Mouse (Mus musculus) left cerebral cortex, postnatal 36 days (tissue): ENCODE measurements at regions not wholly inside any gene's neighbourhood (a gene's known extent, or its start where the extent isn't known, plus 50 kb on each side); places are given as distances from the start of the nearest gene placed in this dataset.
A peak's percentile ranks its signal among the peaks of the same experiment; 100 is the strongest.

Experiments used
- DNase-seq, 2 experiments: peaks; one replicate each; pipeline ENCODE4 v3.0.0; 2021 to 2022; ENCODE audit warnings: low spot score in 2 of 2, mixed read lengths in 1 of 2
- intact Hi-C: fragments of 180-260 bp; cut with DNase I; formaldehyde crosslinking; loops from one replicate; pipeline ENCODE4 v1.15.1; 2025

- no peak for DNase-seq
- intact Hi-C loops, result no loop called here
These were observed 233.0 kb upstream of the Kdm8 start for GRCm38 (mm10) chr7:125211346-125211973.

- intact Hi-C loops, result no loop called here
- no peak for DNase-seq
These were observed 230.4 kb upstream of the Kdm8 start for GRCm38 (mm10) chr7:125214036-125214435.

DNA sequence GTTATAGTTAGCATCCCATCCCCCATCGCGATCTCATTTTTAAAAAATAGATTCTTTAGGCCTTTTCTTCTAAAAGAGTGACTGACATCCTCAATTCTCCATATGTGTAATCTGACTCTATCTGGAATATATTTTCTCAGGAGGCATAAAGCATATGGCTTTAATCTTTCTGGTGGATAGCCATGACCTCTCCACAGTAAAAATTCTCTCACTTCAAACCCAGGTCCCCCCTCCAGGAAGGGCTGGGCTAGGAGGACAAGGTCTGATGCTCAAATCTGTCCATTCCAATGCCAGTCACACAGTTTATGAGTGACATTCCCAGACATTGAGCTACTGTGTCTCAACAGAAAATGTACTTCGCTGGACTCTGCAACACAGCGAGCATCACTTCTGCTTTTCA is 226.8 kb upstream of the Kdm8 start:
- intact Hi-C loops, result no loop called here
- DNase-seq, result no peak

- DNase-seq, result no peak
- intact Hi-C loops, result no loop called here
These were observed 221.8 kb upstream of the Kdm8 start for GRCm38 (mm10) chr7:125222684-125223083.

GRCm38 (mm10) chr7:125234911-125235310 is 209.6 kb upstream of the Kdm8 start:
- intact Hi-C loops, result no loop called here
- no peak for DNase-seq

- intact Hi-C loops, result no loop called here
- DNase-seq, result no peak
These were observed 207.4 kb upstream of the Kdm8 start for GRCm38 (mm10) chr7:125237026-125237425.

GRCm38 (mm10) chr7:125243021-125243420 is 201.5 kb upstream of the Kdm8 start:
- intact Hi-C loops, result no loop called here
- DNase-seq, result no peak

- DNase-seq, result no peak
- intact Hi-C loops, result no loop called here
These were observed 196.1 kb upstream of the Kdm8 start for GRCm38 (mm10) chr7:125248386-125248785.

- no peak for DNase-seq
- intact Hi-C loops, result no loop called here
These were observed 194.1 kb upstream of the Kdm8 start for GRCm38 (mm10) chr7:125250385-125250784.

DNA sequence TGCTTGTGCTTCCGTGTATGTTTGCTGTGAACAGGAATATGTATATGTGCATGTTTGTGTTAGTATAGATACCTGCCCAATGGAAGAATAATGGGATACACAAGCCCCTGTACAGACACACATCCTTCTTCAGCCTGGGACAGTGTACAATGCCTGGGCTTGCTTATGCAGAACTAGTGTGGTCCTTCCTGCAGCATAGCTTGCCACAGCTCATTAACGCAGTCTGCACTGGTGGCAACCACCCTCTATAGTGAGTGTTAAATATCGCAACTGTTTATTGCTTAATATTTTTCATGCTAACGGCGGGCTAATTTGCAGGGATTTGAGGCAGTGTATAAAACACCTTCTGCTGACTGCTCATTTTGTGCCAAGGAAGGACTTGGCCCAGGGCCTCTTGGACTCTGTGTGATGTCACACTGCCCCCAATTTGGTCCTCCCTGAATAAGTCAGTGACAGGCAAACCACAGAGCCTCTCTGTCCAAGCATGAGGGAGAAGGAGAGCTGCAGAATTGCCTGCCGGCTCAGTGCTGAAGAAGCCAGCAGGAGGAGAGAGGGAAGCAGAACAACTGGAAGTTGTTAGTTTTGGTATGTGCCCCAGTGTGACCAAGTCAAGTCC is 193.4 kb upstream of the Kdm8 start:
- no peak for DNase-seq
- intact Hi-C loops, result no loop called here

DNA sequence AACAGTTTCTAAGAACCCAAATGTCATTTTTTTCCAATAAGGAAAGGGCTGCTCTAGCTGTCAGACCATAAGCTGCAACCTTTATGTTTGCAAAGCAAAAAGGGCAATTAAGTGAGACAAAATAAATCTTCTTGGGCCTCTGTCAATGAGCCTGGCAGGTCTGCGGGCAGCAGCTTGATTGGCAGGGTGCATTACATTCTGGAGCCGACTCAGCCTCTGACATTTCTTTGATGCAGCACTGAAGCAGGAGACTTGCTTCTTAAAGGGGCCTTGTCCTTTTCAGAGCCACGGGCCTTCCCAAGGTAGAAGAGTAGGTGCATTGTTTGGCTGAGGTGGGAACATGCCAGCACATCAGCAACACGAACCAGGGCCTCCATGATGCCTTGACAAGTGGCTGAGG is 190.2 kb upstream of the Kdm8 start:
- no peak for DNase-seq
- intact Hi-C loops, result no loop called here

DNA sequence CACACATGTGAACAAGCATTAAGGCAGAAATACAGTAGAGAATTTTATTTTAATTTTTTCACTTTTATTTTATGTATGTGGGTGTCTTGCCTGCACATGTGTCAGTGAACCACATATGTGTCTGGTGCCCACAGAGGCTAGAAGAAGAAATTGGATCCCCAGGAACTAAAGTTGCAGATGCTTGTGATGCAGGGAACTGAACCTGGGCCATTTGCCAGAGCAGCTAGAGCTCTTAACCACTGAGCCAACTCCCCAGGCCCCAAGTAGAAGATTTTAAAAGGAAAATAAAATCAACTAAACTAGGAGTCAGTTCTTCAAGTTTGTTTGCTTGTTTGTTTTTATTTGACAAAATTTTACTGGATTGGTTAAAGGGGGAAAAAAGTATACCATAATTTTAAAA is 185.5 kb upstream of the Kdm8 start:
- DNase-seq, result no peak
- intact Hi-C loops, result no loop called here

DNA sequence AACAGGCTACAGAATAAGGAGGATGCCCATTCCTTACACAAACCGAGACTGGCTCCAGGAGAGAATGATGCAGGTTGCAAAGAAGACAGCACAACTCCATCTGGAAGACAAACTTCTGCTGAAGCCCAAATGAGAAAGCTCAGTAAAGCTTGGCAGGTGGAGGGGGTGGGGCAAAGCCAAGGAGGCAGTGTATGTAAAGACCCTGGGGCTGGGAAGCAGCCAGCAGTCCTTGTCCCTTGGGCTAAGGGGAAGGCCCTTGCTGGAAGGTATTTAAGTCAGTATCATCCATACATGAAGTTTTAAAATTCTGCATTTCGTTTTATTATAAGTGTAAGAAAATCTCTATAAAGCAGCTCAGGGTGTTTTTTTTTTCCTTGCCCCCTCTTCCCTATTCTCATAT is 182.3 kb upstream of the Kdm8 start:
- intact Hi-C loops, result no loop called here
- no peak for DNase-seq

- intact Hi-C loops, result no loop called here
- no peak for DNase-seq
These were observed 181.7 kb upstream of the Kdm8 start for GRCm38 (mm10) chr7:125262672-125263365.

GRCm38 (mm10) chr7:125263756-125264155 is 180.7 kb upstream of the Kdm8 start:
- no peak for DNase-seq
- intact Hi-C loops, result no loop called here

DNA sequence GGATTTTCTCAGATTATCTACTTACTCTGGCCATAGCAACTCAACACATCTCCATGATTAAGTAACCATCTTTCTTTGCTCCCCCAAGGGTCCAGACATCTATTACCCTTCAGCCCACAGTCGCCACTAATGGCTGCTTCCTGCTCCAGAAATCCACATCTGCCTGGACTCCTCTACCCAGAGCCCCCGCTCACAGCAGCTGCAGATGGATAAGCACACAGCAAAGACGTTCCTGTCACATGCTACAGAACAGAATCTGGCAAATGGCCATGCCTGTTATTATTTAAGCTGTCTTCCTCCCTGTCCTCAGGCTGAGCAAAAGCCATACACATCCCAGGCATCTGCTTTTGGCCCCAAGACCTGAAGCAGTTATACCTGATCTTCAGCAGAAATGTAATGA is 173.8 kb upstream of the Kdm8 start:
- intact Hi-C loops, result no loop called here
- DNase-seq, result no peak

- intact Hi-C loops, result no loop called here
These were observed 173.1 kb upstream of the Kdm8 start for GRCm38 (mm10) chr7:125271356-125271755.

GRCm38 (mm10) chr7:125281371-125281770 is 163.1 kb upstream of the Kdm8 start:
- intact Hi-C loops, result no loop called here
- no peak for DNase-seq

More at GRCm38 (mm10) chr7:125271356-125271755, 173.1 kb upstream of the Kdm8 start:
- no peak for DNase-seq

GRCm38 (mm10) chr7:125295226-125295625 is 149.2 kb upstream of the Kdm8 start:
- intact Hi-C loops, result no loop called here
- no peak for DNase-seq

- DNase-seq, result no peak
- intact Hi-C loops, result no loop called here
These were observed 136.0 kb upstream of the Kdm8 start for GRCm38 (mm10) chr7:125308433-125308832.

DNA sequence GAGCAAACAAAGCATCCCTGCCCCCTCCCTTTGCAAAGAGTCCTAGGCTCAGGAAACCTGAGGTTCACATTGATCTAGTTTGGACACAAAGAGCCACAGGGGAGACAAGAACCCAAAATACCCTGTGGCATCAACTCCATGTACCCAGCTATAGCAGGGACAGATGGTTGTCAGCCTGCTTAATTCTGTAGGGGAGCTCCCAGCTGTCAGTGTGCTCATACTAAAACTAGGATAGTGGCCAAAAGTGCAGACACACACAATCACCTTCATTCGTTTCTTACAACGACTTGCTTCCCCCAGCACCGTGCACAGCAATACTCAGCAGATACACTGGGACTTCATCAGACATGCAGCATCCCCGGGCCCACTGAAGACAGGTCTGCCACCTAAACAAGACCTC is 133.5 kb upstream of the Kdm8 start:
- DNase-seq, result peak; percentile 16 to 23
- intact Hi-C loops, result no loop called here
